Mouse (Mus musculus) left cerebral cortex, postnatal 10 days (tissue): ENCODE measurements around the gene Chd9. TPM values are rescaled to one million over a fixed set of nuclear protein-coding genes. Genes with fewer than 3 reads are reported as not detected.
"Not testable (repeated sequence)": the region's sequence is repeated elsewhere in the genome, so short reads cannot be mapped to it uniquely, and the experiment has no call there.

Experiments used
- DNase-seq, 2 experiments: peaks; one replicate each; pipeline ENCODE4 v3.0.0; 2021 to 2022; ENCODE audit warnings: low spot score in 2 of 2, mixed read lengths in 1 of 2; ENCODE audit errors: extremely low spot score in 1 of 2
- intact Hi-C: fragments of 180-260 bp; cut with DNase I; formaldehyde crosslinking; loops from one replicate; pipeline ENCODE4 v1.15.1; 2025
- total RNA-seq, 2 experiments: library from RNA; stranded (reverse); gene quantifications; 2 replicates each; pipeline ENCODE4 v1.2.3; 2021

The Chd9 gene
- total RNA-seq, 2 experiments from 2014 or later = 97.6 to 104 TPM

DNA sequence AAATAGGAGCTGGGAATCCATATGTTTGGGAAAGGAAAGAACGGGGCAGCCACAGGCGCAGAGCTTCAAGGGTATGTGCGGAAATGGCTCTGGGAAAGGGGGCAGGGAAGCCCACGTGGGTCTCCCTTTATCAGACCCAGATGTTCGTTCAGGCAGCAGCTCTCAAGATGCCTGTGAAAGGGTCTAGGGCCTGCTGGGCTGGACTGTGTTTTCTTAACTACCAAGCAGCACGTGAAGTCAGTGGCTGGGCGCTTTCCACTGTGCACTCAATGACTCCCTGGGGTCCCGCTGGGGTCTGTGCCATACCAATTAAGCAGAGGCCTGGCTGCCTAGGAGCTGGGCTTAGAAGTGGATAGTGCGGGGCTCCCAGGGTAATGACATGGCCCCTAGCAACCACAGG is 33.9 kb downstream of the Chd9 start:
- intact Hi-C loops = no loop called here
- DNase-seq = peak in 1 of 2 experiments; percentile 69

DNA sequence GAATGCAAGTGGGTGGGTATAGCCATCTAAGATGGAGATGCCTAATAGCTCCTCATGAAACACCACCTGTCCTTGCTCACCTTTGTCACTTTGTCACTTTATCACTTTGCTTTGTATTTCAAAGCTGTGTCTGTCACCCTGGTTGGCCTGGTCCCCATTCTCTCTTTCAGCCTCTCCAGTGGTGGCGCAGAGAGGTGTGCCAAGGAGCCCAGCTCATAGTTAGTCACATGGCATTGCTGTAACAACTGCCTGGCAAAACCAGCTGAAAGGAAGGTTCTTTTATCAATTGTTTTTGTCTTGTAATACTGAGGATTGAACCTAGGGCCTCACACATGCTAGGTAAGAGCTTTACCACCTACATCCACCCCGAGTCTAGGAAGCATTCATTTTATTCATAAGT is 38.9 kb downstream of the Chd9 start:
- DNase-seq = no peak
- intact Hi-C loops = no loop called here

DNA sequence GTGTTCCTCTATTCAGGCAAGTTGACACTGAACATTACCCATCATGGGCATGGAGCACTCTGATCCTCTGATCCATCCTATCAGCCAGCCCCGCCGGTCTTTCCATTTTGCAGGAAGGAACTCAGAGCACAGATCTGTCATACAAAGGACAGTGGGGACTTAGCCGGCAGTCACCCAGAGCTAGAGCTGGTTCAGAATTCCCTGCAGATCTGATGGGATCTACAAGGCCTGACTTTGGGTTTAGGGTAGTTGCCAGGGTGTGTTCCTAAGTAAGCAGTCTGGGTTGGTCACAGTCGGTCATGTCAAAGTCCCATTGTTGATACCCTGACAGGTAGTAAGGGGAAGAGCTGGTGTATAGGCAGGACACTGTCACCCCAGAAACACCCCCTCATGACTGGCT is 39.8 kb downstream of the Chd9 start:
- intact Hi-C loops = no loop called here
- no peak for DNase-seq

DNA sequence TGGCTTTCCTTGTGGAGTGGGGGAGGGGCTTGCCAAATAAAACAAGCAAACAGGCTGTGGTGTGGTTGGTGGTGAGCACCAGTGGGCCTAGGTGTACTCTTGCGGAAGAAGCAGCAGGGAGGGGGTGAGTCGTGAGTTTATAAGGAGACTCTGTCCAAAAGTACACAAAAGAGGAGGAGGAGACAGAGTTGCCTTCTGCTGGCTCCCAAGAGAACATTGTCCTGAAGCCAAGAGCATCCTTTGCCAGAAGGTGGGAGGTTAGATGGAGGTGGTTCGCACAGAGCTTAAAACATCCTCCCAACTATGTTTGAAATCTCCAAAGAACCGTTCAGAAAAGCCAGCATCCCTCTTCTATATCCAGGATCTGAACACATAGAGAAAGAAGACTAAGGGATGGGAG is 40.2 kb downstream of the Chd9 start:
- no peak for DNase-seq
- intact Hi-C loops = no loop called here

DNA sequence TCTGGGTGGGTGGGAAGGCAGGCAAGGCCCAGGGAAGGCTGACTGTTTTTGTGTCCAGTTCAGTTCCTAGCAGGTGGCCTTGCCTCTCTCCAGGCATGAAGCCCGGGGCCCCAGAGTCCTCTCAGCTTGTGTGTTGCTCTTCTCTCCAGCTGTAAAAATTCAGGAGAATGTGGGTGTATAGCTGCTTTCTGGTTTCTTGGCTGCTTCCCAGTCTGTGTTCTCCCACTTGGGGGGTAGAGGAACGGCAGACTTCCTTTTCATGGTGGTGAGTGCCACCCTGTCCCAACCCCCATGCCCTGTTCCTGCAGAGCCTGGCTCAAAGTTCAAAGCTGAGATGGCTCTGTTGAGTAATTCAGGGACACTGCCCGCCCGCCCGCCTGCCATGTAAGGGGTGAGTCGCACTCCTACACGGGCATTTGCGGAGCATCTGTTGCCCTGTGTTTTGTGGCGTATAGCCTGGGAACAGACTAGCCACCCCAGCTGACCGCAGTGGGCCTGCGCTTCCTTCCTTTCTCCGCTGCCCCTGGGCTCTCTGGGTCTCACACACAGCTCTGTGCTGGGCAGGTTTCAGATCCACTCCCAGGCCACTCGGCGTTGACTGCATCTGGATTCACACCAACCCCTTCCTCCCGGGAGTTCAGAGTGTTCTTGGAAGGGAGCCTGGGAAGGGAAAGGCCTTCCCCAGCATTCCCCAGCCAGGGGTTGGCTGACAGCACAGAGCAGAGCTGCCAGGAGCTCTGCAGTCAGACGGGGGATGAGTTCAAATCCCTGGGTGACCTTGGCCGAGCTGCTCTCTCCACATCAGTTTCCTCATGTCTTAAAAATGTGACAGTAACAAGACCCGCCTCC is 41.1 kb downstream of the Chd9 start:
- intact Hi-C loops = no loop called here
- DNase-seq = peak; percentile 81 to 86

DNA sequence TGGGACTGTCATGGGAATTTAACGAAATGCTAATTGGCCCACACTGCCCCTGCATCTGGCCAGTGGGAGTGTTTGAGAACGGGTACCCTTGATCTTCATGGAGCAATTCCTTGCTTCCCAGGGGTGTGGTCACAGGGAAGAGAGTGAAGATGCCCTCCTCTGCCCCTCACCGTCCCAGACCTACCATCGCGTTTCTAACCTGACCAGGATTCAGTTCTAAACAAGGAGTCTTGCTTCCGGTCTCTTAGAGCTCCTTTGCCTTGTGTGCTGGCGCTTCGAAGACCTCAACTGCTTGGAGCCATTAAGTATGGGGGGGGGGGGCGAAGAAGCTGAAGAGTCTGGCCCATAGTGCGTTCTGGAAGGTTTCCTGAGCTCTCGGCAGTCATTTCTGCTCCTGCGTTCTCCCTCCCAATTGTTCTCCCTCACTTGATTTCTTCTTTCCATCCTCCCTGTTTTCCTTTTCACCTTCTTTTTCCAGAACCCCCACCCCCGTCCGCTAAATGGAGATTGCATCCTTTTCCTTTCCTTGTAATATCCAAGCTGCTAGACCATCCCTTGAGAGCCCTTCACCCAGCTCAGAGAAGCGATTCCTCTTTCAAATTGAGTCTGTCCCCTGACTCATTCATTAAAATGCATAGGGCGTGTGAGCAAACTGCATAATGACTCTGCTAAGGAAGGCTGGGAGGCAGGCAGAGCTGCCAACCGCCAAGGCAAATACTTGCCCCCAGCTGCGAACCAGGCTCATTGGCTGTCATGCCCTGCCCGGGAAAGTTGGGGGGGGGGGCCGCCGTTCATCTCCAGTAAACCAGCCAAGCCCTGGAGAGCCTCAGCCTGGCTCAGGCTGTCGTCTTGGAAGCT is 42.0 kb downstream of the Chd9 start:
- peak; percentile 63 to 66 for DNase-seq
- intact Hi-C loops = loop anchor here (1.0 to 5.0 kb wide), 2 partner anchors 29 to 37 kb away; no protein-coding TSS in a partner anchor

DNA sequence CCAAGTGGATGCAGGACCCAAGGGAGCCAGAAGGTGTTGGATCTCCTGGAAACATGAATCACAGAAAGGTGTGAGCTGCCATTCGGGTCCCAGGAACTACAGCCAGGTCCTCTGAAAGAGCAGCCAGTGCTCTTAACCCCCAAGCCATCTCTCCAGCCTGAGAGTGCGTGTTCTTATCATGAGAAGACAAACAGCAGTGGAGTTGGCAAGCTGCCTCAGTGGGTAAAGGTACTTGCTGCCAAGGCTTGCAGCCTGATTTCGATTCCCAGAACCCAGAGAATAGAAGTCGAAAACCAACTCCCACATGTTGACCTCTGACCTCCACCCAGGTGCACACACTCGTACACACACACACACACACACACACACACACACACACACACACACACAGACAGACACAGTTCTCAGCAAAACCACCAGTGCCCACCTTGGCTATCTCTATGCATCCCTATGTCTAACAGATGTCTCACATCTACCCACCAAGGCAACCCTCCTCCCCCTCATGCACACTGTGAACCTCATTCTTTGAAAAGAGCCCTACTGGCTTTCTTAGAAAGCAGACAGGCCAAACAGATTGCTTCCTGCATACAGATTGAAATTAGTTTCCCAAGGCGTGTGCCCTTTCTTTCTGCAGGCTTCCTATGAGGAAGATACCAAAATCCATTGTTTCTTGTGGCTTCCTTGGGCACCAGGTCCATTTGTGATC is 43.4 kb downstream of the Chd9 start:
- DNase-seq = peak in 1 of 2 experiments; percentile 52
- intact Hi-C loops = loop anchor here (5.0 kb wide), 1 partner anchor 36 kb away; no protein-coding TSS in a partner anchor

DNA sequence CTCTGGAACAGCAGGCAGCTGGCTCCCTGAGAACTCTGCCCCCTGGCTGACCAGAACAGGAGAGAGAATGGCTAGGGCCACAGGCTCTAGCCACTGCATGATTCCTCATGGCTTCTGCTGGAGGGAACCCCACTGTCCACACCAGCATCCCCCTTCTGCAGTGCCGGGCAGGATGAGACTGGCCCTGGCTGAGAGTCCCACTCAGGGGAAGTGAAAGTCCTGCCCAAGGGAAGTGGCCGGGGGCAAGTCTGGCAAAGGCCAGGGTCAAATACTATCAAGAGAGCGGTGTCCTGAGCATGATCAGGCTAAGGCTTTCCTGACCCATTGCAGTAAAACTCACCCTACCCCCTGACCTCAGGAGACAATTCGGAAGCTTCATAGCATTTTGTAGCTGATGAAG is 44.9 kb downstream of the Chd9 start:
- intact Hi-C loops = loop anchor here (5.0 kb wide), 1 partner anchor 34 kb away; no protein-coding TSS in a partner anchor
- peak in 1 of 2 experiments; percentile 53 for DNase-seq

DNA sequence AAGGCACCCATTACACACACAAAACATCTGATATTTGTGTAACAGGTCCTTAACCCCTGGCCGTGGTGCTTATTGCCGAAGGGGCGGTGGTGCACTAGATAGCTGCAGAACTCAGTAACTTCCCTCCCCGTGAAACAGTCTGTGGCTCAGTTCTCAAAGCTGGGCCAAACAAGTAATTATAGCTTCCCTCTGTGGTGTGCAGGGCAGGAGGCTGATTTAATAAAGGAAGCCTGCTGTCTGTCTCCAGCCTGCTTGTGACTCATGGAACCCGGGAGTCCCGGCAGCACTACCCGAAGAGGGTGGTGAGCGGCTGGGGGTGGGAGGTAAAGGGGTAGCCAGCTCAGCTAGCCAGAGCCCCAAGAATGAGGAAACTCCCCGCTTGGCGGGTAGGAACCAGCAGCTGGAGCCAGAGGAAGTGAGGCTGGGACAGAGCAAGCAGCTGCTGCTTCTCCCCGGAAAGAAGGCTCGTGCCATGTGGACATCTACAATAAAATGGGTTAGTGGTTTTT is 48.1 kb downstream of the Chd9 start:
- peak; percentile 64 to 83 for DNase-seq
- intact Hi-C loops = loop anchor here (2.0 kb wide), 1 partner anchor 47 kb away; the partner anchor contains the start of gene Chd9

DNA sequence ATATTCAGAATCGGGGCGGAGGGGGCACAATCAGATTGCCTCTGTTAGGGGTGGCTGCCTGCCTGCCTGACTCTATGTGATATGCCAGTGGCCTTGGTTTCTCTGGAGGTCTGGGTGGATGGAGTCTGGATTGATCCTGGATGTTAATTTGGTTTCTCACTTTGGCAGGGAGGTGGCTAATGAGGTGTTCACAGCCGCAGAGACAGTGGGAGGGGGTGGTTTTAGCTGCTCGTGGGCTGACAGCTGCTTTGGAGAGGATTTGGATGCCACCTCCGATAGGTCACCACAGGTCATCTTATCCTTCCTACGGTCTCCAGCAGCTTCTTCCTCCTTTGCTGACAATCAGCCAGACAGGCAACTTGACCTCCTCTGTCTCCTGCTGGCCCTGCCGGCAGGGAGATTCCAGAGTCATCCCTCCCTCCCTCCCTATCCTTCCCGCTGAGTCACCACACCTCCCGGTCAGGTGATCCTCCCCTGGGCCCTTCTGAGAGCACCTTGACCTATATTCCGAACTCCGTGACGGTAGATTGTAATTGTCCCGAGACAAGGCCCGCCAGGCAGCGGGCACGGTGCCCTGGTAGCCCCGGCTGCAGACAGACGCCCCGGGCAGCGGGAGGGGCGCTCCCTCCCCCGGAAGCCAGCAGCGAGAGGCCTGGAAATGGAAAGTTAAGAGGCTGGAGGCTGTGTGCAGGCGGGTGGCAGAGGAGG is 48.7 kb downstream of the Chd9 start:
- peak; percentile 54 to 83 for DNase-seq
- intact Hi-C loops = loop anchor here (2.0 kb wide), 1 partner anchor 48 kb away; the partner anchor contains the start of gene Chd9

DNA sequence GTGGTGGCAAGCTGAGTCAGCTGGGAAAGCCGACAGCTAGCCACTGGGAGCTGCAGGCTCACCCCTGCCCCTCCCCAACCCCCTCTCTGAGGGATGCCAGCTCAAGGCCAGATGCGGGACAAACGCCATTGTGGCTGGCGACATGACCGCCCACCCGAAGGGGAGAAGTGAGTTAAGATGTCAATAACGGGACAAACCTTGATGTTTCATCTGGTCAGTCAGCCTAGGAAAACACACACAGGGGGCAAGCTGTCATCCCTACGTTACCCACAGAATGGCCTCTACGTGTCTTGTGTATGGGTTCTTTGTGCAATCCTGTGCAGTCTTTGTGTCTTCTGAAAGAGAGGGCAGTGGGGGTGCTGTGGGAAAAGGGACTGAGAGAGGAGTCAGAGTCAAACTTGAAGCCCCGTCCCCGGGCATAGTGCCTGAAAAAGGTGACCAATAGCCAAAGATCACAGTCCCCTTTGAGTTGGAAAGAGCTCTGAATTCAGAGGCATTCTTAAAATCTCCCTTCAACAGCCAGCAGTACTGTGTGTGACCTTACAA is 49.4 kb downstream of the Chd9 start:
- intact Hi-C loops = loop anchor here (2.0 kb wide), 1 partner anchor 49 kb away; the partner anchor contains the start of gene Chd9

DNA sequence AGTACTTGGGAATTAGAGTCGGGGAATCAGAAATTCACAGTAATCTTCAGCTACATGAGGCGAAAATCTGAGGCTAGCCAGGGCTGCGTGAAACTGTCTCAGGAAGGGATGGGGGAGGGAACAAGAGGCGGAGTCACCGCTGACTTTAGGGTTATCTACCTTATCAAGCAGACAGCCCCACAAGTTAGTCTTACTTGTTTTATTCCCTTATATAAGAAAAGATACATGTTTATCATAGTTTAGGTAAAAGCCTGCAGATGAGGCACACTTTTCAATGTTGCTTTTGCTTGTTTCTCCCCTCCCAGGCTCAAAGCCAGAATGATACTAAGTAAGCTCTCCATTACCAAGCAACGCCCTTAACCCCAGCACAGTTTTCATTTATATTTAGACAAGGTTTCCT is 50.4 kb downstream of the Chd9 start:
- intact Hi-C loops = no loop called here
- DNase-seq = no peak

More for the DNA sequence above, 49.4 kb downstream of the Chd9 start:
- DNase-seq = peak in 1 of 2 experiments; percentile 41

DNA sequence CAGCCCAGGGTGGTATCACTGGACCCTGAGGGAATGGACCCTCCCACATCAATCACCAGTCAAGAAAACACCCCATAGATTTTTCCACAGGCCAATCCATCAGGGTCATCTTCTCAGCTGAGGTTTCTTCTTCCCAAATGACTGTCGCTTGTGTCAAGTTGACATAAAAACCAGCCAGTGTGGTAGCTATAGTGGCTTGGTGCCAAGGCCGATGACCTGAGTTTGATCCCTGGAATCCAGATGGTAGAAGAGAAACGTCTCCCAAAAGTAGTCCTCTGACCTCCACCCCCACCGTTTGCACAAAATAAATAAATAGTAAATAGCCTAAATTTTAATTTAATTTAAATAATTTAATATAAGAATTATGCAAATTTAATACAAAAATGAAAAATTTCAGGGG is 51.9 kb downstream of the Chd9 start:
- intact Hi-C loops = no loop called here
- no peak for DNase-seq

DNA sequence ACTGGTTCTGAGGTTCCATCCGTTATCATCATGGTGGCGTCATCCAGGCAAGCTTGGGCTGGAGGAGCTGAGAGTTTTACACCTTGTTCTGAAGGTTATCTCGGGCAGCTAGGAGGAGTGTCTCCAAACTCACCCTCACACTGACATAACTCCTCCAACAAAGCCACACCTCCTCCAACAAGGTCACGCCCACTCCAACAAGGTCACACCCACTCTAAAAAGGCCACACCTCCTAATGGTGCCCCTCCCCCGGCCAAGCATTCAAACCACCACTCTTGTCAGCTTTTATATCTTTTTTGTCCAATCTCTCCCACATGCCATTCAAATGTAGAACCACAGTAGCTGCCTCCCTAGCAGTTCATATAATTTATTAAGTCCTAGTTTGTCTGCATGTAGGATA is 53.0 kb downstream of the Chd9 start:
- intact Hi-C loops = no loop called here
- DNase-seq = no peak

DNA sequence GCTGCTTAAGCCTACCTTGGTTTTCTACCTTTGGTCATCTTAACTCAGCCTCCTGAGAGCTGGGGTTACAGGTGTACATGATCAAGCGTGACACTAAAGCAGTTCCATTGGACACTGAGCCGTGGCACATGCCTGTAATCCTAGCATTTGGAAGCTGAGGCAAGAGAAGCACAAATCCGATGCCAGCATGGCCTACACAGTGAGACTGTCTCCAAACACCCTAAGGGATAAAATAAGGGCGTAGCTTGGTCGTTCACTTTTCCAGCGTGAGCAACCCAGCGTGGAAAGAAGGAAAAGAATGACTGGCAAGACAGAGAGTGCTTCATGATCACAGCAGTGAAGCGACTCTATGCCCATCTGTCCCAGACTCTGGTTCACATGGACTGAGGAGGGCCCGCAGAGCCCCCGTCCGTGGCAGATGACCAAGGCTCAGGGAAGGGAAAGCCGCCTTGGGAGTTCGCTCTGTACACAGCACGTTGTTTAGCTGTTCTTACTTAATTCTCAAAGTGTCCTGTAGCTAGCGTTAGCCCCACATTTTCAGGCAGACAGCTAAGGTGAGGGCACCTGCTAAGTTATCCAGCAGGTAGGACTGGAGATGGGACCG is 54.0 kb downstream of the Chd9 start:
- intact Hi-C loops = no loop called here
- DNase-seq = no peak

DNA sequence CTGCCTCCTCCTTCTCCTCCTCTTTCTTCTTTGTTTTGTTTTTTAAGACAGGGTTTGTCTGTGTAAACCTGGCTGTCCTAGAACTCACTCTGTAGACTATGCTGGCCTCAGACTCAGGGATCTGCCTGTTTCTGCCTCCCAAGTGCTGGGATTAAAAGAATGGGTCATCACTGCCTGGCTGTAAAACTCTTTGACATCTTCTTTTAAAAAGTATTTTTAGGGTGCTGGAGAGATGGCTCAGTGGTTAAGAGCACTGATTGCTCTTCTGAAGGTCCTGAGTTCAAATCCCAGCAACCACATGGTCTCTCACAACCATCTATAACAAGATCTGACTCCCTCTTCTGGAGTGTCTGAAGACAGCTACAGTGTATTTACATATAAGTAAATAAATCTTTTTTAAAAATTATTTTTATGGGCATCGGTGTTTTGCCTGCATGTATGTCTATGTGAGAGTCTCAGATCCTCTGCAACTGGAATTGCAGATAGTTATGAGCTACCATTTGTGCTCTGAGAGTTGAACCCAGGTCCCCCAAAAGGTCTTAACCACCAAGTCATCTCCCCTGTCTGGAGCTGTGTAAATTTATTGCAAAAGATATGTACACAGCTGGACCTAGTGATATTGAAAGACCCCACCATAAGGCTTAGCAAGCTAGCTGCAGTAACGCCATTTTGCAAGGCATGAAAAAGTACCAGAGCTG is 57.7 kb downstream of the Chd9 start:
- DNase-seq = no peak
- intact Hi-C loops = no loop called here

DNA sequence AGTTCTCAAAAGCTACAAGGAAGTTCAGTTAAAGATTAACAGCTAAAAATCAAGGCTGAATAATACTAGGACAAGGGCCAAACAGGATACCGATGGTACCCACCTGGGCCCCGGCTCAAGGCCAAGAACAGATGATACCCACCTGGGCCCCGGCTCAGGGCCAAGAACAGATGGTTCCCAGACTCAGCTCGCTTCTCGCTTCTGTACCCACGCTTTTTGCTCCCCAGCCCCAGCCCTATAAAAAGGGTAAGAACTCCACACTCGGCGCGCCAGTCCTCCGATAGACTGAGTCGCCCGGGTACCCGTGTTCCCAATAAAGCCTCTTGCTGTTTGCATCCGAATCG is 58.2 kb downstream of the Chd9 start:
- intact Hi-C loops, DNase-seq: not testable (repeated sequence)
